Mouse (Mus musculus) hindbrain, embryonic 15.5 days (tissue): Measurements from ENCODE around the gene Dock1. TPM values are rescaled to one million over a fixed set of nuclear protein-coding genes. Genes with fewer than 3 reads are reported as not detected.

Experiments
- ATAC-seq: fragments of 200-750 bp; cut with Nextera tagmentation; 2 replicates; pipeline ENCODE4 v1.8.0; 2017; ENCODE audit warnings: low read depth, moderate number of reproducible peaks, moderate TSS enrichment; ENCODE audit not compliant: low FRiP score
- H3K27ac ChIP-seq: fragments of 300-500 bp; sonication (generic); replicated peaks from 2 replicates; pipeline ENCODE4 v1.5.1; 2015; ENCODE audit warnings: mild to moderate bottlenecking, inconsistent platforms
- H3K27me3 ChIP-seq: fragments of 300-500 bp; sonication (generic); 2 replicates; pipeline ENCODE4 v1.6.1; 2015; ENCODE audit warnings: control low read depth, inconsistent platforms
- H3K36me3 ChIP-seq: fragments of 300-500 bp; sonication (generic); 2 replicates; pipeline ENCODE4 v1.6.1; 2015; ENCODE audit warnings: control low read depth, inconsistent platforms
- H3K4me1 ChIP-seq: fragments of 300-500 bp; sonication (generic); replicated peaks from 2 replicates; pipeline ENCODE4 v1.6.1; 2015; ENCODE audit warnings: control low read depth, inconsistent platforms
- H3K4me2 ChIP-seq: fragments of 300-500 bp; sonication (generic); 2 replicates; pipeline ENCODE4 v1.6.1; 2015; ENCODE audit warnings: moderate library complexity, mild to moderate bottlenecking, inconsistent platforms
- H3K4me3 ChIP-seq: fragments of 300-500 bp; sonication (generic); 2 replicates; pipeline ENCODE4 v1.5.1; 2015; ENCODE audit warnings: mild to moderate bottlenecking, inconsistent platforms
- H3K9ac ChIP-seq: fragments of 300-500 bp; sonication (generic); 2 replicates; pipeline ENCODE4 v1.6.1; 2015; ENCODE audit warnings: inconsistent platforms
- H3K9me3 ChIP-seq: fragments of 300-500 bp; sonication (generic); 2 replicates; pipeline ENCODE4 v1.6.1; 2016; ENCODE audit warnings: control low read depth, inconsistent platforms
- WGBS: fragments of 180-500 bp; shearing (Covaris S2); methylation state at CpG from one replicate; pipeline ENCODE4 v1.1.7; 2015; 5-methylcytosine and 5-hydroxymethylcytosine counted together
- polyA plus RNA-seq: library from polyadenylated mRNA; unstranded; fragments of >200 nt; fragmentation: Nextera tagmentation; extraction: Ambion mirVana; gene quantifications from 2 replicates; pipeline ENCODE4 v1.2.1, GENCODE M21; 2015

Gene Dock1
- polyA plus RNA-seq, 1 experiment from 2014 or later = 9.2 TPM

DNA sequence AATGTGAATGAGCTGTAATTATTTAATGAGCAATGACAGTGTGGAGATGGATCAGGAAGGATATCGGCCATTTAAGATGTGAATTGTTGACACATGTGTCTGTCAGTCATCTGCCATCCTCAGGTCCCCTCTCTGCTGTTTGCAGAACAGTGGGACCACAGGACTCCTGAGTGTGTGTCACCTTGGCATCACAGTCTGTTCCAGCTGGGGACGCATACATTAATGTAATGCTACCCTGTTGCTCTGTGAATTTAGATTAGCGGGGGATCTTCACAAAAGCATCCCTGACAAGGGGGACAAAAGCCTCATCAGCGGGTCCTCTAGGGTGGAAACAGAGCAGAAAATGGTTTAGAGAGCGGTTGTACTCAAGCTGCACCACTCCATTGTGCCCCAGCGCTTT lies 208.5 kb downstream of the Dock1 start:
- Histone ChIP-seq H3K9me3 (no peaks in the 10 kb centered on the region), H3K9ac (no peak overlapping the region), H3K36me3 (no peaks in the 10 kb centered on the region), H3K4me1 (0 out of 2 replicates have a peak, but pooled peaks cover 2% of the 10 kb centered on the region), H3K4me3 (no peak overlapping the region), H3K27me3 (no peaks in the 10 kb centered on the region), H3K4me2 (no peak overlapping the region), H3K27ac (no peak overlapping the region)
- 23% methylated on average over 6 of the region's 6 CpGs for WGBS
- ATAC-seq = no peak

DNA sequence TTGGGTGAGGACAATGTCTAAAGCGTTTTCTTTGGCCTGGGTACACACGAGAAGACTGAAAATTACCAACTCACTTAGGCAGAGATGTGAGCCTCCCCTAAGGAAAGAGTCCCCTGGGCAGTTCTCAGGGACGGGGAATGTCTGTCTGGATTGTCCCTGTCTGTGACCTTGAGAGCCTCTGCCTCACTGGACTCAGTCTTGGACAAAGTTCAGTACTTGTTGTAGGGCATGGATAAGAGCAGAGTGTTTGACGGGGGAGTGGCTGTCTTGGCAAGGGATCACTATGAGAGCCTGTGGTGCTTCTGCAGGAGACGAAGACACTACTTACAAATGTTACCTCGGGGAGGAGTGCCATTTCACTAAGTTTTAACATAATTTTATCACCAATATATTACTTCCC lies 210.0 kb downstream of the Dock1 start:
- H3K4me2 ChIP-seq = no peak overlapping the region
- WGBS = 49% methylated on average over 6 of the region's 6 CpGs
- ATAC-seq = no peak

DNA sequence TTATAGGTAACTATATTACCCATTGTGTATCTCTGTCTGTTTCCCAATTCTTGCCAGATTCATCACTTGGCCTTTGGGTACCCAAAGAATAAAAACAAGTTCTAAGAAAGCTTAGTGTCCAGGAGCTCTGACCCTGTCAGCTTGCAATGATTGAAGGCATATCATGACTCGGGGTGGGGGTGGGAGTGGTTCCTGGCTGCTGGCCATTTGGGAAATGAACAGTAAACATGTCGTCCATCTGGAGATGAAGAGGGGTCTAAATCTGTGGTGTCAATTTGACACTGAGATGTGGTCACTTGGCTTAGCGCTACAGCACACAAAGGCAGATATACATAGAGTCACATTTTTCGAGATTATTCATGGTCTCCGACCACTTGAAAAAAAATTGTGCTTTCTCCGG lies 213.1 kb downstream of the Dock1 start:
- H3K27me3 ChIP-seq = no peaks in the 10 kb centered on the region
- no peaks in the 10 kb centered on the region for H3K9me3 ChIP-seq
- no peak overlapping the region for H3K4me3 ChIP-seq
- 0 out of 2 replicates have a peak, but pooled peaks cover 2% of the 10 kb centered on the region for H3K4me1 ChIP-seq
- H3K9ac ChIP-seq = no peak overlapping the region
- H3K27ac ChIP-seq = no peak overlapping the region
- ATAC-seq = no peak
- H3K4me2 ChIP-seq = no peak overlapping the region
- no peaks in the 10 kb centered on the region for H3K36me3 ChIP-seq
- WGBS = 64% methylated on average over 6 of the region's 6 CpGs

More for the DNA sequence above, 210.0 kb downstream of the Dock1 start:
- Histone ChIP-seq H3K27me3 (no peaks in the 10 kb centered on the region), H3K9me3 (no peaks in the 10 kb centered on the region), H3K27ac (no peak overlapping the region), H3K9ac (no peak overlapping the region), H3K4me3 (no peak overlapping the region), H3K4me1 (0 out of 2 replicates have a peak, but pooled peaks cover 2% of the 10 kb centered on the region), H3K36me3 (no peaks in the 10 kb centered on the region)

DNA sequence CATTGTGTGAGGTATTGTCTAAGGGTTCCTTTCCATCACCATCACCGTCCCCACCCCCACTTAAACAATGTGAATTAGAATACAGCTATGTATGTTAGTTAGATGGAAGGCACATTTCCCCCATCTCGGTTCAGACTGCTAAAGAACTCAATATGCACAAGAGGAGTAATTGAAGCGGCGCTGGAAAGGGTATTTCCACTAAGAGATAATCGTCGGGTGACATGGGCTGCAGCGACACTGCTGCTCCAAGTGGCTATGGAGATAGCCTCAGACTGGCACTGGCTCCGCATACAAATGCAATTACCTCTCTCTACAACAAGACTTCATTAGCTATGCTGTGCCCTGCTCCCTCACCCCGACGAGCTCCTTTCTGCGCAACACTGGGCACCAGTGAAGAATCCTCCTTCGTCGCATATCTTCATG lies 222.0 kb downstream of the Dock1 start:
- no peak overlapping the region for H3K27ac ChIP-seq
- no peak for ATAC-seq

DNA sequence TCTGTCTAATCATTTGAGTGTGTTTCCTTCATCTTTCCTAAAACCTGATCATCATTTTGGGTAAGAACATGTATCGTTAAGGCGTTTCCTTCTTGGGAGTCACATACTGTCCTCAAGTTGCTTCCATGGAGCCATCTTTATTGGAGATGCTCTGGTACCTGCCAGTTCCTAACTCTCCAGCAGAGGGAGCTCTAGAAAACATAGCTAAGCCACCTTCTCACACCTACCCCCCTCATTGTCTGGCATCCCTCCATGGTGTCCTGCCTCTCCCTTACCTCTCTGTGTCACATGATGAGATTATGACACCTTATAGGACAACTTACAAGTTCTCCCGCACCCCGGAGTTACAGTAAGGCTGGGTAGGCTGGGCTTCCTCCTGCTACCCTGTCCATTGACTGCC lies 222.5 kb downstream of the Dock1 start:
- Histone ChIP-seq H3K9ac (no peak overlapping the region), H3K27me3 (no peaks in the 10 kb centered on the region), H3K4me2 (no peak overlapping the region), H3K4me3 (no peak overlapping the region), H3K36me3 (0 out of 2 replicates have a peak, but pooled peaks cover 6% of the 10 kb centered on the region), H3K9me3 (no peaks in the 10 kb centered on the region), H3K27ac (no peak overlapping the region), H3K4me1 (peaks cover 6% of the 10 kb centered on the region)
- no peak for ATAC-seq
- WGBS = 95% methylated on average over 4 of the region's 4 CpGs

More for the DNA sequence above, 222.0 kb downstream of the Dock1 start:
- 47% methylated on average over 13 of the region's 13 CpGs for WGBS
- Histone ChIP-seq H3K4me3 (no peak overlapping the region), H3K9ac (no peak overlapping the region), H3K36me3 (0 out of 2 replicates have a peak, but pooled peaks cover 5% of the 10 kb centered on the region), H3K9me3 (no peaks in the 10 kb centered on the region), H3K4me2 (no peak overlapping the region), H3K27me3 (no peaks in the 10 kb centered on the region), H3K4me1 (peaks cover 6% of the 10 kb centered on the region)

DNA sequence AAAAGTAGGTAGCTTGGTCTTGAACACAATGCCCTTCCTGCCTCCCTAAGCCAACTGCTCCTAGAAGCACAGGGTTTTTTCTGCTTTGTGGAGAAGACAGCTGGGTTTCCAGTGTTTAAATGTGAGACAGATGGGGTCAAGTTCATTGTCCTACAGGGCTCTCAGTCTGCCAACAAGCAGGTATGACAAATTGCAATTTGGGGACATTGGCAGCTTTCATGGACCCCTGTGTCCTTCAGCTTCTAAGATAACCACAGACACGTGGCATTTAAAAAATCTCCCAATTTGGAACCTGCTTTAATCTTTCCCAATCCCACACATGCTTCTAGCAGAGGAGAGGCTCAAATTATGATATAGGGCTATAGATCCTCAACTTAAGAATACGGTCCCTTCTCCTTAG lies 224.2 kb downstream of the Dock1 start:
- 0 out of 2 replicates have a peak, but pooled peaks cover 6% of the 10 kb centered on the region for H3K36me3 ChIP-seq
- peaks cover 6% of the 10 kb centered on the region for H3K4me1 ChIP-seq
- ATAC-seq = no peak
- whole genome bisulfite sequencing = 64% methylated on average over 2 of the region's 2 CpGs
- H3K4me3 ChIP-seq = no peak overlapping the region
- no peak overlapping the region for H3K27ac ChIP-seq
- H3K9ac ChIP-seq = no peak overlapping the region
- H3K4me2 ChIP-seq = no peak overlapping the region
- no peaks in the 10 kb centered on the region for H3K27me3 ChIP-seq
- H3K9me3 ChIP-seq = no peaks in the 10 kb centered on the region

DNA sequence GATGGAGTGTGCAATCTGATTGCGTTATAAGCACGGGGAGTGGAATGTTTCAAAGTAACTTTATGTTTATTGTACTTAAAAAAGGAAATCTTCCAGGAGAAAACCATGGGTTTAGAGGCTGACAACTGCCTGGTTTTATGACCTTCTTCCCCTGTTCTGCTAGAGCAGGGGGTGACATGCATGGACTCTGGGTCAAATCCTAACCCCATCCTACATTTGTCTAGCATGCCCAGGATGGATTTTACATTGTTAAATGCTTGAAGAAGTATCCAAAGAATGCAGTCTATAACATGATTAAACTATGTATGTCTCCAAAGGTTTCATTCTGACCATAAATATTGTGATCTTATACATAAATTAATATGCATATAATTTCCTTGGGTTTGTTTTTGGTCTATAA lies 229.0 kb downstream of the Dock1 start:
- Histone ChIP-seq H3K4me3 (no peak overlapping the region), H3K9ac (no peak overlapping the region), H3K4me2 (no peak overlapping the region), H3K27ac (no peak overlapping the region), H3K36me3 (0 out of 2 replicates have a peak, but pooled peaks cover 6% of the 10 kb centered on the region), H3K9me3 (no peaks in the 10 kb centered on the region), H3K27me3 (no peaks in the 10 kb centered on the region), H3K4me1 (no peaks in the 10 kb centered on the region)
- WGBS = 94% methylated on average over 2 of the region's 2 CpGs
- ATAC-seq = no peak

DNA sequence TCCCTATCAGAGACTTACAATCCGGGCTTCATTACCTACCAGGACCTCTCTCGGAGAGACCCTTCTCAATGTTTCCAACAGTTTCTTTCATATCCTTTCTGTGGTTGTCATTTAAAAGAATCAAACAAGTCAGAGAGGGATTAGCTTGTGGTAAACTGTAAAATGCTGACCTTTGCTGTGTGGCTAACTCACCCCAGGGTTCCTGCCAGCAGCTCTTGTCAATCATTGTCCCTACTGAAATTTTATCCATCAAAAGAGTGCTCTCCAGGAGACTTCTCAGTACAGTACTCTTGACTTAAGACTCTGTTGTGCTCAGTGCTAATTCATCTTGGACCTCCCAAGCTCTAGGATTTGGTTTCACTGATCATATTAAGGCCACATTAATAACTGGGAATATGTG lies 231.5 kb downstream of the Dock1 start:
- no peak for ATAC-seq
- Histone ChIP-seq H3K4me2 (no peak overlapping the region), H3K27me3 (no peaks in the 10 kb centered on the region), H3K4me1 (no peaks in the 10 kb centered on the region), H3K36me3 (0 out of 2 replicates have a peak, but pooled peaks cover 5% of the 10 kb centered on the region), H3K9ac (no peak overlapping the region), H3K27ac (no peak overlapping the region), H3K9me3 (no peaks in the 10 kb centered on the region), H3K4me3 (no peak overlapping the region)
- 67% methylated on average over 2 of the region's 2 CpGs for WGBS

DNA sequence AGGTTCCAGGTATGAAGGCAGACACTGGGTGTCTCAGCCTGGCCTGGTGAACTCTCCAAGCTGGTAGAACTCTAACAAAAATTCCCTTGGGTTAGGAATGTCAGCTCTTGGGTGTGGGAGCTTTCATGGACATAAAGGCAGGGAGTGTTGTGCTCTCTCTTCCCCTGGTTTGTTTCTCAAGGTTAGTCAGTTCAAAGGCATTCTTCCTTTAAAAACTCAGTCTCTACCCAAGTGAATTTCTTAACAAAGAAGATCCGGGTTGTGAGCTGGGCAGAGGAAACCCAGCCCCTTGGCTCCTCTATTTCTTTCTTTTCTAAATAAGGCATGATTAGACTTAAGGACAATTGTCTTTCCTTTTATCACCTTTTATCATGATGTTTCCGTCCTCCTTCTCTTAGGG lies 261.4 kb downstream of the Dock1 start:
- Histone ChIP-seq H3K9ac (no peak overlapping the region), H3K36me3 (no peaks in the 10 kb centered on the region), H3K4me3 (no peak overlapping the region), H3K4me1 (peaks cover 15% of the 10 kb centered on the region), H3K27ac (no peak overlapping the region), H3K9me3 (no peaks in the 10 kb centered on the region), H3K27me3 (peaks cover 3% of the 10 kb centered on the region; the same call in 1 of the 2 replicates), H3K4me2 (no peak overlapping the region)
- WGBS = 71% methylated on average over 2 of the region's 2 CpGs
- no peak for ATAC-seq

DNA sequence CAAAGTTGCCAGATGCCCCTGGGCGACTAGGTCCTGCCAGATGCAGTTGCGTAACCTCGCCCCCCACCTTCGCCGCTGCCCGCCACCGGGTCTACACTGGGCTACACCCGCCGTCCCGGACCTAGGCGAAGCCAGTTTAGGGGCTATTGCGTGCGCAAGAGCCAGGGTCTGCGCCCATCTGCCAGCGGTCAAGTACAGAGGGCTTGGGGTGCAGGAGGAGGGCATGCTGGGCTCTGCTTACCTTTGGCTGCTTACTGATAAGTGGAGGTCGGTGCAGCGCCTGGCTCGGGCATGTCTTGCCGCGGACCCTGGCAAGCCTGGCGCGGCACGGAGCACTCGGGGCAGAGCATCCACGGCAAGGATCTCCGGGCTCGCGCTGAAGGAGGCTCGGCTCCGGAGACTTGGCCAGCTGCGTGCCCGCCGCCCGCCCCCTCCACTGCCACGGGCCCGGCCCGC lies 267.0 kb downstream of the Dock1 start:
- H3K27ac ChIP-seq = peak overlapping the region; percentile 82
- ATAC-seq = peak; percentile 58
- under 1% methylated on average over 28 of the region's 37 CpGs for WGBS
- H3K4me2 ChIP-seq = peak overlapping the region; percentile 93
- peaks cover 8% of the 10 kb centered on the region; the same call in 1 of the 2 replicates for H3K27me3 ChIP-seq
- H3K4me3 ChIP-seq = peak overlapping the region; percentile 69
- H3K4me1 ChIP-seq = peaks cover 33% of the 10 kb centered on the region
- no peaks in the 10 kb centered on the region for H3K9me3 ChIP-seq
- peak overlapping the region; percentile 64 for H3K9ac ChIP-seq
- no peaks in the 10 kb centered on the region for H3K36me3 ChIP-seq

DNA sequence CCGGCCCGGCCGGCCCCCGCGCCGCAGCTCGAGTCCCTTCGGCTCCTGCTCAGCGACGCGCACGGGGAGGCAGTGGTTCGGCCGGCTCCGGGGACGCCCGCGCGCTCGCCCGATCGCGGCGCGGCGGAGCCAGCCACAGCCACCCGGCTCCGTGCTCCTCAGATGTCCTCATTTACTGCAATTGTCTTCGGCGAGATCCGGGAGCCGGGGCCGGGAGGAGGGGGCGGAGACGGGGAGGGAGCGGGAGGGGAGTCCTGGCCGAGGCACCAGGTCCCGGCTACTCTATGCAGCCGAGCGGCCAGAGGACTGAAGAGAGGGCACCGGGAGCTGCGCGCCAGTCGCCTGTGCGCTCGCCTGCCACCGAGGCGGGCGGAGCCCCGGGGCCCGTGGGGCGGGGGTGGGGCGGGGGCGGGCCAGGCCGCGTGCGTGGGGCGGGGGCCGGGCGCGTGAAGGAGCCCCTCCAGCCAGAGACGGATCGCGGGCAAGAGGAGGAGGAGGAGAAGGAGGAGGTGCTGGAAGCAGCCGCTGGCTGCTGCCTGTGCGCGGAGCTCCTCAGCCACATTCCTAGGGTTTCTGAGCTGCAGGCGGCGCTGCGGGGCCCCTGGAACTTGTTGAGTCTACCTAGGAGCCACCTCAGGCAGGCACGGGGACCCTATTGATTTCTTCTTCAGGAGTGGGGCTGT lies 267.6 kb downstream of the Dock1 start, which contains the start of gene Fam196a:
Gene Fam196a, minus strand, starts transcription at position 504 of the 683 bp plus-strand sequence.
- Histone ChIP-seq H3K27ac (peak within 1 kb of the TSS; percentile 82), H3K36me3 (no peaks in the 10 kb centered on the region), H3K4me2 (peak within 1 kb of the TSS; percentile 93), H3K4me3 (peak within 1 kb of the TSS; percentile 69), H3K4me1 (peaks cover 33% of the 10 kb centered on the region), H3K27me3 (peaks cover 8% of the 10 kb centered on the region; the same call in 1 of the 2 replicates), H3K9ac (peak within 1 kb of the TSS; percentile 64), H3K9me3 (no peaks in the 10 kb centered on the region)
- peak; percentile 91 for ATAC-seq
- 1% methylated on average over 52 of the region's 71 CpGs for WGBS

DNA sequence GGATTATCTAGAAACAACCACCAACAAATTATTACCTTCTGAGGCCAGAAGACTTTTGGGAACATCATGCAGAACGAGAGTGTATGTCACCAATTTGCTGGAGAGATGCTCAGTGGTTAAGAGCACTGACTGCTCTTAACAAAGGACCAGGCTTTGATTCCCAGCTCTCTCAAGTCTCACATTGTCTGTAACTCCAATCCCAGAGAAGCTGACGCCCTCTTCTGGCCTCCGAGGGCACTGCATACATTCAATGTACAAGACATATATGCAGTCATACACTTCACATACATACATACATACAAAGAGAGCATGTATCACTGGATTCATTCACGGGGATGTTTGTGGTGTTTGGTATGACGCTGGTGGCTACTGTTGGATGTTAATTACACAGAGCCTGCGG lies 271.4 kb downstream of the Dock1 start:
- Histone ChIP-seq H3K9ac (no peak overlapping the region), H3K9me3 (no peaks in the 10 kb centered on the region), H3K4me1 (peaks cover 21% of the 10 kb centered on the region), H3K27ac (no peak overlapping the region), H3K4me2 (no peak overlapping the region), H3K27me3 (0 out of 2 replicates have a peak, but pooled peaks cover 4% of the 10 kb centered on the region), H3K36me3 (no peaks in the 10 kb centered on the region), H3K4me3 (no peak overlapping the region)
- WGBS = 96% methylated on average over 6 of the region's 6 CpGs
- ATAC-seq = no peak
